Mouse (Mus musculus) C2C12 (cell line): ENCODE measurements around the gene Gm12216. TPM values are rescaled to one million over a fixed set of nuclear protein-coding genes. Genes with fewer than 3 reads are reported as not detected.

ENCODE experiments used
- H3K27me3 ChIP-seq: one replicate; pipeline ENCODE4 v1.6.1; 2011; ENCODE audit not compliant: control insufficient read depth, insufficient read depth, insufficient read length
- H3K36me3 ChIP-seq: one replicate; pipeline ENCODE4 v1.6.1; 2011; ENCODE audit not compliant: control insufficient read depth, insufficient read depth
- H3K4me3 ChIP-seq: one replicate; pipeline ENCODE4 v1.5.1; 2011; ENCODE audit warnings: mild to moderate bottlenecking, control low read depth; ENCODE audit not compliant: poor library complexity, insufficient read depth, severe bottlenecking
- H3K79me2 ChIP-seq: one replicate; pipeline ENCODE4 v1.6.1; 2011; ENCODE audit not compliant: control insufficient read depth, insufficient read depth
- H3K79me3 ChIP-seq: one replicate; pipeline ENCODE4 v1.6.1; 2011; ENCODE audit warnings: low read depth, control low read depth
- H3ac ChIP-seq: one replicate; pipeline ENCODE3; 2011; ENCODE audit warnings: low read depth; ENCODE audit not compliant: control insufficient read depth, insufficient read length
- CEBPB ChIP-seq: IDR thresholded peaks from one replicate; pipeline ENCODE4 v1.6.1; 2011; ENCODE audit warnings: low read depth, mild to moderate bottlenecking, control low read depth, moderate library complexity
- CTCF ChIP-seq: IDR thresholded peaks from one replicate; pipeline ENCODE4 v1.5.1; 2011; ENCODE audit not compliant: control insufficient read depth, insufficient read depth, insufficient read length
- FOSL1 ChIP-seq: IDR thresholded peaks from one replicate; pipeline ENCODE4 v1.8.0; 2011; ENCODE audit warnings: mild to moderate bottlenecking, low read length; ENCODE audit not compliant: poor library complexity, insufficient read depth, severe bottlenecking
- MAX ChIP-seq: IDR thresholded peaks from one replicate; pipeline ENCODE4 v1.6.1; 2011; ENCODE audit warnings: mild to moderate bottlenecking, control low read depth
- MYOD1 ChIP-seq: IDR thresholded peaks from one replicate; pipeline ENCODE4 v1.6.1; 2011; ENCODE audit warnings: low read depth; ENCODE audit not compliant: control insufficient read depth, insufficient read length
- MYOG ChIP-seq: IDR thresholded peaks from one replicate; pipeline ENCODE4 v1.6.1; 2011; ENCODE audit not compliant: control insufficient read depth, insufficient read length; ENCODE audit errors: extremely low read depth
- USF1 ChIP-seq: IDR thresholded peaks from one replicate; pipeline ENCODE4 v1.6.1; 2011; ENCODE audit warnings: low read depth, mild to moderate bottlenecking, control low read depth, moderate library complexity
- polyA plus RNA-seq: library from polyadenylated mRNA; unstranded; fragments of >200 nt; fragmentation: generic; extraction: Trizol; gene quantifications from one replicate; pipeline ENCODE4 v1.2.1, GENCODE M21; 2012; ENCODE audit warnings: missing spikeins

Gene Gm12216
- polyA plus RNA-seq, 1 experiment: 0.49 TPM

- no peaks in the 10 kb centered on the region for H3K79me2 ChIP-seq
- no peaks in the 10 kb centered on the region for H3K79me3 ChIP-seq
- TF ChIP-seq CEBPB: no peak
- TF ChIP-seq CTCF: peak; percentile 63
- no peaks in the 10 kb centered on the region for H3K27me3 ChIP-seq
- no peak overlapping the region for H3K4me3 ChIP-seq
- peak overlapping the region; percentile 51 for H3ac ChIP-seq
- no peaks in the 10 kb centered on the region for H3K36me3 ChIP-seq
Measured at GRCm38 (mm10) chr11:53849588-53850320, 9.3 kb downstream of the Gm12216 start.

- no peaks in the 10 kb centered on the region for H3K27me3 ChIP-seq
- no peak for TF ChIP-seq MYOG
- no peak for TF ChIP-seq CEBPB
- TF ChIP-seq USF1: no peak
- TF ChIP-seq FOSL1: no peak
- no peak for TF ChIP-seq MAX
- no peak for TF ChIP-seq CTCF
- no peak for TF ChIP-seq MYOD1
- no peak overlapping the region for H3ac ChIP-seq
- H3K4me3 ChIP-seq: no peak overlapping the region
- no peaks in the 10 kb centered on the region for H3K79me3 ChIP-seq
- H3K36me3 ChIP-seq: no peaks in the 10 kb centered on the region
- no peaks in the 10 kb centered on the region for H3K79me2 ChIP-seq
Measured at GRCm38 (mm10) chr11:53845680-53846079, 13.4 kb downstream of the Gm12216 start.

- no peaks in the 10 kb centered on the region for H3K79me2 ChIP-seq
- H3K79me3 ChIP-seq: no peaks in the 10 kb centered on the region
- no peak overlapping the region for H3K4me3 ChIP-seq
- H3K27me3 ChIP-seq: no peaks in the 10 kb centered on the region
- TF ChIP-seq CTCF (no peak), MAX (no peak), MYOG (no peak), FOSL1 (no peak), USF1 (no peak), CEBPB (no peak), MYOD1 (no peak)
- H3K36me3 ChIP-seq: no peaks in the 10 kb centered on the region
- no peak overlapping the region for H3ac ChIP-seq
Measured at GRCm38 (mm10) chr11:53843106-53843505, 15.9 kb downstream of the Gm12216 start.

GRCm38 (mm10) chr11:53842161-53842581 lies 16.9 kb downstream of the Gm12216 start:
- no peak for TF ChIP-seq MAX
- no peak for TF ChIP-seq USF1
- no peak for TF ChIP-seq MYOD1
- TF ChIP-seq CEBPB: no peak
- TF ChIP-seq MYOG: no peak
- no peak for TF ChIP-seq CTCF
- no peak for TF ChIP-seq FOSL1
- Histone ChIP-seq H3K4me3 (no peak overlapping the region), H3K27me3 (no peaks in the 10 kb centered on the region), H3K79me3 (no peaks in the 10 kb centered on the region), H3K79me2 (no peaks in the 10 kb centered on the region), H3ac (no peak overlapping the region), H3K36me3 (no peaks in the 10 kb centered on the region)

- Histone ChIP-seq H3K36me3 (no peaks in the 10 kb centered on the region), H3K4me3 (no peak overlapping the region), H3K79me3 (no peaks in the 10 kb centered on the region), H3K79me2 (no peaks in the 10 kb centered on the region), H3K27me3 (no peaks in the 10 kb centered on the region), H3ac (no peak overlapping the region)
- TF ChIP-seq USF1 (no peak), CEBPB (no peak), MAX (no peak), FOSL1 (no peak), CTCF (no peak), MYOG (no peak), MYOD1 (no peak)
Measured at GRCm38 (mm10) chr11:53841514-53841913, 17.5 kb downstream of the Gm12216 start.
